Mouse (Mus musculus): ENCODE results near the gene Klrb1c. TPM values are rescaled to one million over a fixed set of nuclear protein-coding genes. Genes with fewer than 3 reads are reported as not detected.
"Not testable (repeated sequence)": the region's sequence is repeated elsewhere in the genome, so short reads cannot be mapped to it uniquely, and the experiment has no call there.

Klrb1c gene
- polyA plus RNA-seq, 1 experiment from 2014 or later, result not detected

DNA sequence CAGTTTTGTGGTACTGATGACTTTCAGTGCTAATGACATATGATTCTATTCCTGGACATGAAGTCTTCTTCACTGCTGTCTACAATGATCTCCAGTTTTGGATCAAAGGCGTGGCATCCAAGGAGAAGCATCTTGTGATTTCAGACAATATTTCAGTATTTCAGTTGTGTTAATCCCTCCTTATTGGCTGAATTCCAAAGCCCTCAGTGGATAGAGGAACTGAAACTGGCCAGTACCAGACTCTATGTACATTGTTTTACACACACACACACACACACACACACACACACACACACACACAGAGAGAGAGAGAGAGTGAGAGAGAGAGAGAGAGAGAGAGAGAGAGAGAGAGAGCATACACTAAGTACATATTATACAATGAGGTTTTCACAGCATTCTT is 2.6 kb downstream of the Klrb1c start:
- H3K27ac ChIP-seq (ENCODE audit: low read depth, low read length); H3K4me1 ChIP-seq (ENCODE audit: control insufficient read depth, insufficient read depth, low read length); ATAC-seq; H3K4me3 ChIP-seq (ENCODE audit: low read depth, low read length); H3K4me2 ChIP-seq (ENCODE audit: low read length); H3K9me3 ChIP-seq (replicated peaks; ENCODE audit: control insufficient read depth, low read length); H3K9ac ChIP-seq (ENCODE audit: low read length); DNase-seq (ENCODE audit: low spot score); H3K36me3 ChIP-seq (ENCODE audit: control insufficient read depth, insufficient read depth, low read length); H3K27me3 ChIP-seq (replicated peaks; ENCODE audit: control insufficient read depth, insufficient read depth, low read length): not testable (repeated sequence)
- 86% methylated on average over 1 of the region's 1 CpGs for WGBS

- 81% methylated on average over 10 of the region's 10 CpGs for WGBS
- no peaks in the 10 kb centered on the region for H3K27me3 ChIP-seq (replicated peaks; ENCODE audit: control insufficient read depth, insufficient read depth, low read length)
- H3K4me1 ChIP-seq (ENCODE audit: control insufficient read depth, insufficient read depth, low read length), result no peaks in the 10 kb centered on the region
- H3K9ac ChIP-seq (ENCODE audit: low read length), result no peak overlapping the region
- H3K4me3 ChIP-seq (ENCODE audit: low read depth, low read length), result no peak overlapping the region
- no peaks in the 10 kb centered on the region for H3K9me3 ChIP-seq (replicated peaks; ENCODE audit: control insufficient read depth, low read length)
- no peak for DNase-seq (ENCODE audit: low spot score)
- H3K36me3 ChIP-seq (ENCODE audit: control insufficient read depth, insufficient read depth, low read length), result no peaks in the 10 kb centered on the region
- no peak overlapping the region for H3K4me2 ChIP-seq (ENCODE audit: low read length)
- no peak for ATAC-seq
- H3K27ac ChIP-seq (ENCODE audit: low read depth, low read length), result no peak overlapping the region
These were observed 19.3 kb downstream of the Klrb1c start for GRCm38 (mm10) chr6:128769481-128770253.

GRCm38 (mm10) chr6:128768047-128768446 is 21.0 kb downstream of the Klrb1c start:
- ATAC-seq (no peak), DNase-seq (ENCODE audit: low spot score) (no peak)
- no peaks in the 10 kb centered on the region for H3K36me3 ChIP-seq (ENCODE audit: control insufficient read depth, insufficient read depth, low read length)
- H3K9ac ChIP-seq (ENCODE audit: low read length), result no peak overlapping the region
- no peaks in the 10 kb centered on the region for H3K9me3 ChIP-seq (replicated peaks; ENCODE audit: control insufficient read depth, low read length)
- H3K27me3 ChIP-seq (replicated peaks; ENCODE audit: control insufficient read depth, insufficient read depth, low read length), result no peaks in the 10 kb centered on the region
- no peaks in the 10 kb centered on the region; the same call in 1 of the 2 replicates for H3K4me1 ChIP-seq (ENCODE audit: control insufficient read depth, insufficient read depth, low read length)
- H3K27ac ChIP-seq (ENCODE audit: low read depth, low read length), result no peak overlapping the region
- WGBS, result 60% methylated on average over 4 of the region's 4 CpGs
- H3K4me2 ChIP-seq (ENCODE audit: low read length), result no peak overlapping the region
- no peak overlapping the region for H3K4me3 ChIP-seq (ENCODE audit: low read depth, low read length)

GRCm38 (mm10) chr6:128766486-128767254 is 22.3 kb downstream of the Klrb1c start:
- peak; percentile 73 for DNase-seq (ENCODE audit: low spot score)
- H3K4me3 ChIP-seq (ENCODE audit: low read depth, low read length); H3K27me3 ChIP-seq (replicated peaks; ENCODE audit: control insufficient read depth, insufficient read depth, low read length); H3K36me3 ChIP-seq (ENCODE audit: control insufficient read depth, insufficient read depth, low read length); H3K9ac ChIP-seq (ENCODE audit: low read length); H3K27ac ChIP-seq (ENCODE audit: low read depth, low read length); H3K4me2 ChIP-seq (ENCODE audit: low read length); H3K4me1 ChIP-seq (ENCODE audit: control insufficient read depth, insufficient read depth, low read length); H3K9me3 ChIP-seq (replicated peaks; ENCODE audit: control insufficient read depth, low read length): not testable (repeated sequence)
- 65% methylated on average over 6 of the region's 6 CpGs for WGBS
- ATAC-seq, result 0 out of 2 replicates have a peak, but pooled peaks have one; percentile 8

DNA sequence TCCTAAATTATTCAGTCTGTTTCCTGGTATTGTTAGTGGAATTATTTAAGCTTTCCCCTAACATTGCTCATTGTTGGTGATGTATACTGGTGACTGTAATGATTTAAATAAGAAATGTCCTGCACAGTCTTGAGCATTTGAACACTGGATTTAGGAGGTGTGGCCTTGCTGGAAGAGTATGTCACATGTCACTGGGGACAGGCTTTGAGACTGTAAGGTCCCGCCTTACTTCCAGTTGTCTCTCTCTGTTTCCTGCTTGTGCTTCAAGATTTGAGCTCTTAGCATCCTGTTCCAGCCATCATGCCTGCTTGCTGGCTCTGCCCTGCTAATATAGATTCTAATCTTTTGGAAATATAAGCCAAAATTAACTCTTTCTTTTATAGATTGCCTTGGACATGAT is 23.8 kb downstream of the Klrb1c start:
- Histone ChIP-seq H3K36me3 (ENCODE audit: control insufficient read depth, insufficient read depth, low read length) (no peaks in the 10 kb centered on the region), H3K4me3 (ENCODE audit: low read depth, low read length) (no peak overlapping the region), H3K27ac (ENCODE audit: low read depth, low read length) (no peak overlapping the region), H3K4me2 (ENCODE audit: low read length) (no peak overlapping the region), H3K4me1 (ENCODE audit: control insufficient read depth, insufficient read depth, low read length) (no peaks in the 10 kb centered on the region; the same call in 1 of the 2 replicates), H3K9me3 (replicated peaks; ENCODE audit: control insufficient read depth, low read length) (no peaks in the 10 kb centered on the region), H3K27me3 (replicated peaks; ENCODE audit: control insufficient read depth, insufficient read depth, low read length) (no peaks in the 10 kb centered on the region), H3K9ac (ENCODE audit: low read length) (no peak overlapping the region)
- DNase-seq (ENCODE audit: low spot score), result no peak
- 90% methylated on average over 1 of the region's 1 CpGs for WGBS
- no peak for ATAC-seq

DNA sequence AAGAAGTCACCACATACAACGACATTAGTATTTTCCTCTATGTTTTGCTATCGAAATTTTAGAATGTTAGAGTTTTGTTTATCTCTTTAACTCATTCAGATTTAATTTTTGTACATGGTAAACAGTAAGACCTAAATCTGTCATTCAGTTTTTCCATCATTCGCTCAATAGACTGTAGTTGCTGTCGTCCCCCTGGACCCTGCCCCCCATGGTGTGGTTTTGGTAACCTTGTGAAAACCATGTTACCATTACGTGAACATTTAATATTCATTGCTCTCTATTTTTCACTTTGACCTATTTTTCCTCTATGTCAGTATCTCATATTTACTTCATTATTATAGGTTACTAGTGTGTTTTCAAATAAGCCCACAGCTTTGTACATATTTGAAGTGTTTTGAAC is 24.4 kb downstream of the Klrb1c start:
- H3K4me3 ChIP-seq (ENCODE audit: low read depth, low read length), result peak overlapping the region; percentile 46
- 18% methylated on average over 5 of the region's 5 CpGs for WGBS

GRCm38 (mm10) chr6:128763736-128764523 is 25.1 kb downstream of the Klrb1c start:
- peak overlapping the region; percentile 85 for H3K27ac ChIP-seq (ENCODE audit: low read depth, low read length)
- H3K9ac ChIP-seq (ENCODE audit: low read length), result peak overlapping the region; percentile 66
- WGBS, result 2% methylated on average over 30 of the region's 30 CpGs
- H3K4me2 ChIP-seq (ENCODE audit: low read length), result peak overlapping the region; percentile 58
- no peaks in the 10 kb centered on the region for H3K36me3 ChIP-seq (ENCODE audit: control insufficient read depth, insufficient read depth, low read length)
- H3K4me3 ChIP-seq (ENCODE audit: low read depth, low read length), result peak overlapping the region; percentile 46
- ATAC-seq (peak; percentile 91), DNase-seq (ENCODE audit: low spot score) (peak; percentile 98)
- H3K4me1 ChIP-seq (ENCODE audit: control insufficient read depth, insufficient read depth, low read length), result no peaks in the 10 kb centered on the region; the same call in 1 of the 2 replicates
- no peaks in the 10 kb centered on the region for H3K9me3 ChIP-seq (replicated peaks; ENCODE audit: control insufficient read depth, low read length)
- no peaks in the 10 kb centered on the region for H3K27me3 ChIP-seq (replicated peaks; ENCODE audit: control insufficient read depth, insufficient read depth, low read length)

More for the DNA sequence above, 24.4 kb downstream of the Klrb1c start:
- Histone ChIP-seq H3K27me3 (replicated peaks; ENCODE audit: control insufficient read depth, insufficient read depth, low read length) (no peaks in the 10 kb centered on the region), H3K36me3 (ENCODE audit: control insufficient read depth, insufficient read depth, low read length) (no peaks in the 10 kb centered on the region), H3K9me3 (replicated peaks; ENCODE audit: control insufficient read depth, low read length) (no peaks in the 10 kb centered on the region), H3K9ac (ENCODE audit: low read length) (peak overlapping the region; percentile 47; the same call in 1 of the 2 replicates), H3K4me1 (ENCODE audit: control insufficient read depth, insufficient read depth, low read length) (no peaks in the 10 kb centered on the region; the same call in 1 of the 2 replicates), H3K4me2 (ENCODE audit: low read length) (peak overlapping the region; percentile 44), H3K27ac (ENCODE audit: low read depth, low read length) (peak overlapping the region; percentile 35; the same call in 1 of the 2 replicates)
- DNase-seq (ENCODE audit: low spot score) (no peak), ATAC-seq (no peak)

DNA sequence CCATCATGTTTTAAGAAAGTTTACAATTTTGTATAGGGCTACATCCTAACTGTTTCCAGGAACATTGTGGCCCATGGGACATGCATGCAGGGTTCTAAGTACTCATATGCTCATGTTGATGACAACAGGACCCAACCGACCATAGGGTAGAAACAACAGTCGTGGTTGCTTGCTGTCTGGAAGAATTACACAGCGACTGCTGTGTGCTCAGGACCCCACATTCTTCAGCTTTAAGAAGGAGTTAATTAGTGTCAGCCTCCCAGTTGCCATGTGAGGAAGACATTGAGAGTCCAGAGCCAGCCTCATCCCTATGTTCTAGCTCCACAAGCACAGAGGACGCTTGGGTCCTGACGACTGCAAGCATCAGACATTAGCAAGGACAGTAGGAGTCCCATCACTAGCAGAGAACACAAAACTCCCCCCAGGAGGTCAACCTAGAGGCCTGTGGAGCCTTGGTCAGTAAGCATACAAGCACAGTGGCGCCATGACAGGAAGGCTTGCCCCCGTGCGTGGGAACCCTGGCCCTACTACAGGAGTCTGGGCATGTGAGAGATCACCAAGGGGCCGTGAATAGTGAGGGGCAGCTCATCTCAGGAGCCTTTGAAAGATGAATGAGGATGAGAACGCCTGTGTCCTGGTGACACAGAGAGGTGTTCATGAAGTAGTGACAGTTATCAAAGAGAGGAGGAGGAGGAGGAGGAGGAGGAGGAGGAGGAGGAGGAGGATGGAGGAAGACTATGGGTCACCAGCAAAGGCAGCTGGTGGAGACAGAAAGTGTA is 25.9 kb downstream of the Klrb1c start:
- not testable (repeated sequence) for DNase-seq (ENCODE audit: low spot score); H3K9me3 ChIP-seq (replicated peaks; ENCODE audit: control insufficient read depth, low read length); H3K4me1 ChIP-seq (ENCODE audit: control insufficient read depth, insufficient read depth, low read length); H3K27ac ChIP-seq (ENCODE audit: low read depth, low read length); H3K27me3 ChIP-seq (replicated peaks; ENCODE audit: control insufficient read depth, insufficient read depth, low read length); H3K36me3 ChIP-seq (ENCODE audit: control insufficient read depth, insufficient read depth, low read length); ATAC-seq
- Histone ChIP-seq H3K4me3 (ENCODE audit: low read depth, low read length) (peak overlapping the region; percentile 46), H3K9ac (ENCODE audit: low read length) (peak overlapping the region; percentile 66), H3K4me2 (ENCODE audit: low read length) (peak overlapping the region; percentile 58)
- 71% methylated on average over 10 of the region's 10 CpGs for WGBS
